Mouse (Mus musculus) left cerebral cortex, adult 2 months (tissue): ENCODE data around the gene Fasn. TPM values are rescaled to one million over a fixed set of nuclear protein-coding genes. Genes with fewer than 3 reads are reported as not detected.
"Not testable (repeated sequence)": the region's sequence is repeated elsewhere in the genome, so short reads cannot be mapped to it uniquely, and the experiment has no call there.

Experiments
- DNase-seq, 2 experiments: peaks; one replicate each; pipeline ENCODE4 v3.0.0; 2021 to 2022; ENCODE audit warnings: low spot score in 2 of 2, mixed read lengths in 1 of 2; ENCODE audit errors: extremely low spot score in 1 of 2
- H3K27ac ChIP-seq: fragments of 200-600 bp; 2 replicates; pipeline ENCODE4 v1.8.1; 2022
- H3K4me3 ChIP-seq: fragments of 200-600 bp; 2 replicates; pipeline ENCODE4 v1.8.1; 2022
- CTCF ChIP-seq: fragments of 200-600 bp; IDR thresholded peaks from 2 replicates; pipeline ENCODE4 v1.8.1; 2022; ENCODE audit warnings: antibody characterized with exemption, mild to moderate bottlenecking, moderate library complexity
- intact Hi-C: fragments of 180-260 bp; cut with DNase I; formaldehyde crosslinking; loops from one replicate; pipeline ENCODE4 v1.15.1; 2025
- total RNA-seq, 2 experiments: library from RNA; stranded (reverse); gene quantifications; 2 replicates each; pipeline ENCODE4 v1.2.3; 2021

Gene Fasn
- total RNA-seq, 2 experiments from 2014 or later = 177 to 197 TPM

- TF ChIP-seq CTCF = no peak
- no peak for DNase-seq
- intact Hi-C loops = no loop called here
Measured at GRCm38 (mm10) chr11:120850331-120851030, 26.1 kb upstream of the Fasn start.

GRCm38 (mm10) chr11:120846725-120847475, 22.6 kb upstream of the Fasn start:
- H3K4me3 ChIP-seq = no peak overlapping the region
- H3K27ac ChIP-seq = peak overlapping the region; percentile 72
- intact Hi-C loops = no loop called here
- no peak for TF ChIP-seq CTCF
- no peak for DNase-seq

More at GRCm38 (mm10) chr11:120850331-120851030, 26.1 kb upstream of the Fasn start:
- Histone ChIP-seq H3K27ac (no peak overlapping the region), H3K4me3 (no peak overlapping the region)

DNA sequence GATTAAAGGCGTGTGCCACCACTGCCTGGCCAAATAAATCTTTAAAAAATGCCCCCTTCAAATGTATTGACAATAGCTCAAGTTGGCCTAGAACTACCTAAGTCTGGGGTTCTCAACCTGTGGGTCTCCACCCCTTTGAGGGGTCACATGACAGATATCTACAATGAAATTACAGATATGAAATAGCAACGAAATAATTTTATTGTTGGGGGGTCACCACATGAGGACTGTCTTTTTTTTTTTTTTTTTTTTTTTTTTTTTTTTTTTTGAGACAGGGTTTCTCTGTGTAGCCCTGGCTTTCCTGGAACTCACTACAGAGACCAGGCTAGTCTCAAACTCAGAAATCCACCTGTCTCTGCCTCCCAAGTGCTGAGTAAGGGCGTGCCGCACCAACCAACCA, 20.0 kb upstream of the Fasn start:
- TF ChIP-seq CTCF = no peak
- DNase-seq = no peak
- no peak overlapping the region for H3K27ac ChIP-seq
- no peak overlapping the region for H3K4me3 ChIP-seq
- intact Hi-C loops = no loop called here

- no peak overlapping the region for H3K27ac ChIP-seq
- no peak for TF ChIP-seq CTCF
- intact Hi-C loops = no loop called here
- DNase-seq = no peak
- H3K4me3 ChIP-seq = no peak overlapping the region
Measured at GRCm38 (mm10) chr11:120833555-120834280, 9.4 kb upstream of the Fasn start.

DNA sequence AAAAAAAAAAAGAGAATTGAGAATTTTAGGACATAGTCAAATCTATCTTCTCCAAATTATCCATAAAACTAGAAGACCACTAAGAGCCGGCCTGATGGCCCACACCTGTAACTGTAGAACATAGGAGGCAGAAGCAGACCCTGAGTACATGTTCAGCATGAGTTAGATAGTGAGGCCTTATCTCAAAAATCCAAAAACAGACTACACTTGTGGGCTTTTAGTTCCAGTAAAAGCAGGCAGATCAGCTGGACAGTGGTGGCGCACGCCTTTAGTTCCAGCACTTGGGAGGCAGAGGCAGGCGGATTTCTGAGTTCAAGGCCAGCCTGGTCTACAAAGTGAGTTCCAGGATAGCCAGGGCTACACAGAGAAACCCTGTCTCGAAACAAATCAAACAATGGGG, 8.6 kb upstream of the Fasn start:
- H3K27ac ChIP-seq, DNase-seq, intact Hi-C loops, H3K4me3 ChIP-seq: not testable (repeated sequence)

GRCm38 (mm10) chr11:120831659-120832440, 7.5 kb upstream of the Fasn start:
- DNase-seq = no peak
- intact Hi-C loops = no loop called here
- TF ChIP-seq CTCF = no peak
- H3K27ac ChIP-seq = no peak overlapping the region
- H3K4me3 ChIP-seq = no peak overlapping the region

DNA sequence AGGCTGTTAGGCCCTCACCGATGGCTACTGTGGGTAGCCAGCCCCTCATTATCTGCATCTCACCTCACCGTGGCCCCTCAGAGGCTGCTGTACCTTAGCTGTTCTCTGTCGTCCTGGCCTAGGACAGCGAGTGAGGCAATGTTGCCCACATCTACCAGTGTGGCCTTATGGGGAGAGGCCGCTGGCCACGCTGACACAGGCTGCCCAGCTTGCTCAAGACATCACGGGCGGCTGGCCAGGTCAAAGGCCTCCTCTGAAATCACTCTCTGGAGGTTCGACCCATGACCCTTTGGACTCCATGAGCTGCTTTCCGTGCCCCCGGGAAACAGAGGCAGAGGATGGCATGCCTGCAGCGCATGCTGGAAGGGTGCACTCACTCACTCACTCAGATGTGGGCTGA, 6.3 kb upstream of the Fasn start:
- H3K27ac ChIP-seq = no peak overlapping the region
- no peak for DNase-seq
- no peak overlapping the region for H3K4me3 ChIP-seq
- TF ChIP-seq CTCF = no peak
- intact Hi-C loops = no loop called here

DNA sequence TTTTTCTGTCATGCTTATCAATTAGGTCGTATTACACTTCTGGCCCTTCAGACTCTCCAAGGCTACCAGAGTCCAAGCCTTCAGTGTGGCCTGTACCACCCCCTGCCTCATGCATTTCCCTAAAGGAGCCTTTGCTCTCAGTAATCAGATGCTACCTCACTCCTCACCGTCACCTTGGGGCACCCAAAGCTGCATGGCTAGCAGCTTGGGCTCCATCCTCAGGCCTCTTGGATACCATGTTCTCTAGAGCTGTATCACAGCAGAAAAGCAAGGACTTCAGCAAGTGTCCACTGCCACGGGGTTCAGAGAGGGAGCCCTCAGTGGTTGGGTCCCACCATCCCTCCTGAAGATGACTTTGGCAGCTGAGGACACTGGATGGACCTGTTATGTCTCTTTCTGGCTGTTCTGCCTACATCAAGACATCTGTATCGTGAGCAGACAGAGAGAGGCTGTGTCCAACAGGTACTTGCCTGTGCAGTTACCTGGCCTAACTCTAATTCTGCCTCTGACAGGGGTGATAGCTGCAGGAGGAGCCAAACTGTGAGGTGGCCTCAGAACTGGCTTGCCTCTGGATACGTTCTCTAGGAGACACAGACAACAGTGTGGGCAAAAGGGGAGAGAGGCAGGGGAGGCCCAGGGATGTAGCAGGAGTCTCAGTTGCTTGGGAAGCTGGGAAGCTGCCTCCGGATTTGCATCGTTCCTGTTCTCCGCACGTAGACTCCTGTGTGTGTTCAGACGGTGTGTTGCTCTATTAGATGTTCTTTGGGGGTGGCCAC, 5.6 kb upstream of the Fasn start:
- no peak overlapping the region for H3K4me3 ChIP-seq
- DNase-seq = no peak
- H3K27ac ChIP-seq = no peak overlapping the region
- intact Hi-C loops = loop anchor here (5.0 kb wide), 1 partner anchor 72 kb away; no protein-coding TSS in a partner anchor
- no peak for TF ChIP-seq CTCF

DNA sequence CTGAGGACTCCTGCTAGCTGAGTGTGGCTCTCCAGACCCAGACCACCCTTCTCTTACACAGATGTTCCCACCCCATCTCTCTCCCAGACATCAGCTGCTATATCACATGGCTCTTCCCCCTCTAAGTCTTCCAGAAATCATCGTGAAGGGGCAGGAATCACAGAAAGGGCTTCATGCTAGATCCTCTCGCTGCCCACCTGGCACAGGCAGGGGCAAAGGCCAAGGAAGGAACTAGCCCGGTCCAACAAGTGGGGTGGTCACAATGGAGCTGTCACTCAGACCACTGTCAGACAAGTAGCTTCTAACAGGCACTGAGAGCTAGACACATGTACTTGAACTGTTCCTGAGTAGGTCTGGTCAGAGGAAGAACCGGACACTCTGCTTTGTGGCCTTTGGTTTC, 4.1 kb upstream of the Fasn start:
- intact Hi-C loops = loop anchor here (5.0 kb wide), 1 partner anchor 74 kb away; no protein-coding TSS in a partner anchor
- TF ChIP-seq CTCF = no peak
- Histone ChIP-seq H3K4me3 (no peak overlapping the region), H3K27ac (no peak overlapping the region)
- DNase-seq = no peak

DNA sequence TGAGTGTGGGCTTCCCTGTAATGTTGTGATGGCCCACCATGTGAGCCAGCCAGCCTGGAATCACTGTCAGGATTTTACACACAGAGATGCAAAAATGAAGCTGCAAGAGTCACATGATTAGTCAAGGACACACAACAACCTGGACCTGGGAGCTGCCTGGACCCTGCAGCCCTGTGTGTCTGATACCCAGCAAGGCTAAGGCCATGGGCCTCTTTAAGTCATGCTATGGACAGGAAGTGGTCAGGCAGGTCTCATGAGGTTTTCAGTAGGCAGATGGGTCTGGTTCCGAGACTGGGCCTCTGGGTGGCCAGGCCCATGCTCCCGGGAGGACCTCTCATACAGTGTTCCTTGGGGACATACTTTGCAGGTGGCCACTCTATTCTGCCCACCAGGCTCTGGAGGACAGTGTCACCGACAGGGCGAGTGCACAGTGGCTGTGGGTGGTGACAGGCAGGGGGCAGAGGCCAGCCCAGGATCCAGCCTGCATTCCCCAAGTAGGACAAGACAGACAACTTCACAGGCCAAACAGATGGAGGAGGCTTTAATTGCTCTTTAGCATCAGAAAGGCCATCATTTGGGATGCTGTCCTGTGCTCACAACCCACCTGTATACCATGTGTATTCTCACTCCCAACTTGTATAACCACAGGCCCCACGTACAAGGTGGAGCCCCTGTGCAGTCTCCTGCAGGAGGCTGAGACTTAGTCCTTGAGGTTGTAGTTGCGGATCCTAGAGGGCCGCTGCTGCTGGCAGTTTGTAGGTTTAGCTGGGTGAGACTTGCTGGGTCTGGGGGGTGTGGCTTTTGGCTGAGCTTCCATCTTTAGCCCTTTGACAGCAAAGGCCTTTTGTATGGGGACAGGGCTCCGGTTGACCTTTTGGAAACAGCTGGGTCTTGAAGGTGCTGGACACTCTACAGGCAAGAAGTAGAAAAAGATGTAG, 1.9 kb upstream of the Fasn start:
- no peak for TF ChIP-seq CTCF
- no peak overlapping the region for H3K4me3 ChIP-seq
- intact Hi-C loops = loop anchor here (5.0 kb wide), 1 partner anchor 76 kb away; no protein-coding TSS in a partner anchor
- no peak for DNase-seq
- H3K27ac ChIP-seq = peak overlapping the region; percentile 98
